1 mouse cellular context compared by ENCODE assay signal in genomic region chr11:116397517-116398347, GRCm38 (mm10).
TF ChIP-seq lines count a peak whose summit lies in the region.

No protein-coding gene starts in this region.

TF ChIP-seq in CH12.LX, 34 proteins besides CTCF, POLR2A, EP300 and RAD21 (continued from another document):
- TF ChIP-seq JUND (conservative IDR thresholded peaks at IDR 0.05; ENCODE audit: low read depth, low read length) (peak; percentile 73), RCOR1 (conservative IDR thresholded peaks at IDR 0.05; ENCODE audit: low read depth, low read length) (peak; percentile 69), UBTF (IDR thresholded peaks at IDR 0.05; ENCODE audit: low read depth, low read length) (no peak), MAZ (IDR thresholded peaks at IDR 0.05; ENCODE audit: low read depth, low read length) (peak; percentile 53), ZMIZ1 (IDR thresholded peaks at IDR 0.05; ENCODE audit: low read depth, low read length) (peak; percentile 74), KAT2A (IDR thresholded peaks at IDR 0.05; ENCODE audit: insufficient replicate concordance, low read length) (no peak), MEF2A (IDR thresholded peaks at IDR 0.05; ENCODE audit: borderline replicate concordance, low read depth, low read length) (peak; percentile 94), PAX5 (IDR thresholded peaks at IDR 0.05; ENCODE audit: low read length) (no peak), MAX (IDR thresholded peaks at IDR 0.05; ENCODE audit: low read length) (peak; percentile 51), SIN3A (IDR thresholded peaks at IDR 0.05; ENCODE audit: low read length) (peak; percentile 87), USF2 (conservative IDR thresholded peaks at IDR 0.05; ENCODE audit: low read depth, low read length) (peak; percentile 25; the same call in 1 of the 2 replicates), ETS1 (conservative IDR thresholded peaks at IDR 0.05; ENCODE audit: low read depth, low read length) (peak; percentile 94), ZKSCAN1 (IDR thresholded peaks at IDR 0.05; ENCODE audit: borderline replicate concordance, low read depth, low read length) (no peak; the same call in 1 of the 2 replicates), ELF1 (IDR thresholded peaks at IDR 0.05; ENCODE audit: low read depth, low read length) (peak; percentile 20; the same call in 1 of the 2 replicates), USF1 (IDR thresholded peaks at IDR 0.05; ENCODE audit: low read depth, low read length) (no peak), SMC3 (IDR thresholded peaks at IDR 0.05; ENCODE audit: low read depth, low read length) (peak; percentile 32), MYC (IDR thresholded peaks at IDR 0.05; ENCODE audit: low read depth, low read length) (peak; percentile 93), BHLHE40 (IDR thresholded peaks at IDR 0.05; ENCODE audit: low read depth, low read length) (no peak; the same call in none of the 2 replicates), TCF12 (IDR thresholded peaks at IDR 0.05; ENCODE audit: low read depth, low read length) (peak; percentile 91), ZC3H11A (IDR thresholded peaks at IDR 0.05; ENCODE audit: low read depth, low read length) (no peak), NELFE (IDR thresholded peaks at IDR 0.05; ENCODE audit: low read depth, low read length) (peak; percentile 60), JUN (IDR thresholded peaks at IDR 0.05; ENCODE audit: insufficient read depth, low read depth, low read length) (peak; percentile 78), MXI1 (IDR thresholded peaks at IDR 0.05; ENCODE audit: low read depth, low read length) (no peak), POLR2AphosphoS2 (IDR thresholded peaks at IDR 0.05; ENCODE audit: low read depth, low read length) (peak; percentile 84), NRF1 (IDR thresholded peaks at IDR 0.05; ENCODE audit: low read depth, low read length) (no peak), HCFC1 (IDR thresholded peaks at IDR 0.05; ENCODE audit: low read depth, low read length) (peak; percentile 48; the same call in 1 of the 2 replicates), TBP (conservative IDR thresholded peaks at IDR 0.05; ENCODE audit: low read depth, low read length) (peak; percentile 92), CHD1 (IDR thresholded peaks at IDR 0.05; ENCODE audit: low read depth, low read length) (peak; percentile 88; the same call in 1 of the 2 replicates), CHD2 (IDR thresholded peaks at IDR 0.05; ENCODE audit: low read length) (peak; percentile 76), MAFK (IDR thresholded peaks at IDR 0.05; ENCODE audit: insufficient replicate concordance, low read length) (peak; percentile 75; the same call in 1 of the 2 replicates), E2F4 (IDR thresholded peaks at IDR 0.05; ENCODE audit: insufficient replicate concordance, low read depth, low read length) (0 out of 2 replicates have a peak, but pooled peaks have one; percentile 49), IRF4 (IDR thresholded peaks at IDR 0.05; ENCODE audit: low read depth, low read length) (peak; percentile 92)
